Mouse (Mus musculus) thymus, postnatal 10 days (tissue): ENCODE results near the gene Ros1.

Experiments used
- DNase-seq, 2 experiments: peaks; one replicate each; pipeline ENCODE4 v3.0.0; 2021; ENCODE audit warnings: low spot score in 2 of 2

Ros1 gene

DNA sequence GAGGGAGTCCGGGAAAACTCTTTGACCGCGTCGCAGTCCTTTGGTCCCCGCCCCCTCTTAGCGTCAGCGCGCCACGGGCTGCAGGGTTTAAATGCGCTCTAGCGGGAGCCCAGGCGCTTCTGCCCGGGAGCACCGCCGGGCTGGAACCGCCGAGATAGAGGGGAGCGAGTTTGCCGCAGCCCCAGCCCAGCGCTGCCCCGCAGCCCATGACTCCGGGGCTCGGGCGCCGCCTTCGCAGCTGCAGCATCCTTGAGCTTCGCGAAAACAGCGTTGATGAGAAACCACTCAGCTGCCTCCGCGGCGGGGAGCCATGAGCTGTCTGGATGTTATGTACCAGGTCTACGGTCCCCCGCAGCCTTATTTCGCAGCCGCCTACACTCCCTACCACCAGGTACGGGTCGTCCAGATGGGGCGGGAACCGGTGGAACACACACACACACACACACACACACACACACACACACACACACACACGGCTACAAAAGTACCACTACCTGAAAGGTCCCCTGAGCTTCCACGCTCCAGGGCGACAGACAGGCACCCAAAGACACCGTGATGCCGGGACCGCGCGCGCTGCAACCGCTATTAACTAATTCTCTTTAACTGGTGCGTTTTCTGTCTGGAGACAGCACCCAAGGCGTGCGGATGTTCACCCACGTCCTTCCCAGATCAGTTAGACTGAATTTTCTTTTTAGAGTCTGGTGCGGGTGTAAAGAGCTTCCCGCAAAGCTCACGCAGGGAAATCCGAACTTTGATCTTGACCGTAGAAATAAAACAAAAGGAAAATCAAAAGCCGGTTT is 172.4 kb downstream of the Ros1 start, which contains the start of gene Vgll2:
Gene Vgll2, plus strand, starts transcription at position 90 of the 800 bp plus-strand sequence.
- DNase-seq: no peak

DNA sequence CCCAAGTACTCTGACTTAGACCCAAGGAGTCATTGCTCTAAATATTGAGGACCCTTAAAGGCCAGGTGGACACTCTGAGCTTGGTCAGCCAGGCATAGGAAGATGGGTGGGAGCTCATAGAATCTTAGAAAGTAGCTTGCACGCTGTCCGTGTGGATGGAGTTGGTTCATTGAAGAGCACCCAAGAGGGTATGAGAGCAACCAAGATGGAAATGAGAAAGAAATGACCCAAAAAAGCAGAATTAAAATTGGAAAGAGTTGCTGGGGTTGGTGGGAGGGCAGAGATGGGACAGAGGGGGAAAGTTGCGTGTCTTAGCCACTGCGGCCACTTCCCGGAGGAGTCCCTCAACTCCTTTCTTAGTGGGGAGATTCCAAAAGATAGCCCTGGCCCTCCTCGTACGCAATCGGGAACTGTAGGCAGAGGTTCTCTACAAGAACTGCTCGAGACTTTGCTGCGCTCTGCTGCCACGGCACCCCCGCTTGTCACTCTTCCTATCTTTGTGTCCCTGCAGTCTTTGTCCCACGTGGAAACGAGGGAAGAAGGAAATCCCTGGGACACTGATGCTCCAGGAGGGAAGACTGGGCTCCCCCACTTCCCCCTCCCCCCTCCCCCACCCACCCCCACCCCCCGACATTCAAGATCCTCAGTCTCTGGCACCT is 173.2 kb downstream of the Ros1 start:
- DNase-seq: no peak

DNA sequence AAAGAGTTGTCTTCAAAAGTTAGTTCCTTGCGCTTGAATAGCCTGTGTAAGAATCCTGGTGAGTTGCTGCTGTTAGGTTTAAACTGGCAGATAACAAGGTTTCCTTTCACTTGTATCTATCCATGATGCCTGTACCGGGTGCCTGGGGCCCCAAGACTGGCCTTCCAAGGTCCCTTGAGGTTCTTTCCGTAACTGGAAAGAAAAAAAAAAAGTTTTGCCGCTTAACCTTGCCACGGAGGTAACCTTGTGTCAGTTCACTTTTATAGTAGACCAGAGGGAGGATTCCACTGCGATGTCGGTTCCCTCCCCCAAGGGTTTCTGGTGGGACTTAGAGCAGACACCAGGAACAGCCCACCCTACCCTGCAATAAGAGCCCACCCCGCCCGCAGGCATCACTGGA is 173.8 kb downstream of the Ros1 start:
- DNase-seq: no peak

DNA sequence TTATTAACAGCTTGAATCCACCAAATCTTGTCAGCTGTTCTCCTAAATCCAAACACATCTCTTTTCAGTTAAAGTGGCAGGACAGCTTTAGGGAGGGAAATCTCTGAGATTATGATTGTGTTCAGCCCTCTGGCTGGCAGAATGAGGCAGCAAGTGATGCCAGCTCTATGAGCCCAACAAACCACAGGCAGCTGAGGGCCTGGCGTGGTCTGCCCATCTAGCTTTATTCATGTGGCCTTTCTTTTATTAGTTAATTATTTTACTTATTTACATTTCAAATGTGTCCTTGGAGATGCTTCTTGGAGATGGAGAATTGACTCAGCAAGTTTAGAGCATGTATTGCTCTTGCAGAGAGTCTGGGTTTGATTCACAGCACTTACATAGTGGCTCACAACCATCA is 176.6 kb downstream of the Ros1 start:
- no peak for DNase-seq
